Mouse (Mus musculus) right cerebral cortex, adult 18-20 months (tissue): Measurements from ENCODE around the gene Optc.

Experiments used
- DNase-seq: peaks from one replicate; pipeline ENCODE4 v3.0.0; 2022; ENCODE audit warnings: mixed read lengths

Optc gene

GRCm38 (mm10) chr1:133878825-133879423 lies 28.9 kb downstream of the Optc start:
- DNase-seq, result no peak

- no peak for DNase-seq
These were observed 30.9 kb downstream of the Optc start for GRCm38 (mm10) chr1:133876936-133877335.

- no peak for DNase-seq
These were observed 34.5 kb downstream of the Optc start for GRCm38 (mm10) chr1:133873086-133873813.

- DNase-seq, result no peak
These were observed 36.6 kb downstream of the Optc start for GRCm38 (mm10) chr1:133871241-133871640.

- DNase-seq, result no peak
These were observed 38.6 kb downstream of the Optc start for GRCm38 (mm10) chr1:133869221-133869620.

GRCm38 (mm10) chr1:133863257-133863997 lies 44.4 kb downstream of the Optc start:
- DNase-seq, result no peak

GRCm38 (mm10) chr1:133861028-133861427 lies 46.8 kb downstream of the Optc start:
- DNase-seq, result no peak

- no peak for DNase-seq
These were observed 47.7 kb downstream of the Optc start for GRCm38 (mm10) chr1:133859821-133860711.

GRCm38 (mm10) chr1:133859257-133859656 lies 48.5 kb downstream of the Optc start:
- no peak for DNase-seq

GRCm38 (mm10) chr1:133857781-133858180 lies 50.0 kb downstream of the Optc start:
- DNase-seq, result no peak

- no peak for DNase-seq
These were observed 50.6 kb downstream of the Optc start for GRCm38 (mm10) chr1:133857171-133857570.

- no peak for DNase-seq
These were observed 51.1 kb downstream of the Optc start for GRCm38 (mm10) chr1:133856655-133857054.

GRCm38 (mm10) chr1:133856133-133856541 lies 51.7 kb downstream of the Optc start:
- DNase-seq, result peak; percentile 39

GRCm38 (mm10) chr1:133855274-133856017 lies 52.4 kb downstream of the Optc start:
- DNase-seq, result peak; percentile 67

- peak; percentile 62 for DNase-seq
These were observed 53.2 kb downstream of the Optc start for GRCm38 (mm10) chr1:133854421-133855273.
